Mouse (Mus musculus): ENCODE results near the gene Fbxo31.
"Not testable (repeated sequence)": the region's sequence is repeated elsewhere in the genome, so short reads cannot be mapped to it uniquely, and the experiment has no call there.

Gene Fbxo31

DNA sequence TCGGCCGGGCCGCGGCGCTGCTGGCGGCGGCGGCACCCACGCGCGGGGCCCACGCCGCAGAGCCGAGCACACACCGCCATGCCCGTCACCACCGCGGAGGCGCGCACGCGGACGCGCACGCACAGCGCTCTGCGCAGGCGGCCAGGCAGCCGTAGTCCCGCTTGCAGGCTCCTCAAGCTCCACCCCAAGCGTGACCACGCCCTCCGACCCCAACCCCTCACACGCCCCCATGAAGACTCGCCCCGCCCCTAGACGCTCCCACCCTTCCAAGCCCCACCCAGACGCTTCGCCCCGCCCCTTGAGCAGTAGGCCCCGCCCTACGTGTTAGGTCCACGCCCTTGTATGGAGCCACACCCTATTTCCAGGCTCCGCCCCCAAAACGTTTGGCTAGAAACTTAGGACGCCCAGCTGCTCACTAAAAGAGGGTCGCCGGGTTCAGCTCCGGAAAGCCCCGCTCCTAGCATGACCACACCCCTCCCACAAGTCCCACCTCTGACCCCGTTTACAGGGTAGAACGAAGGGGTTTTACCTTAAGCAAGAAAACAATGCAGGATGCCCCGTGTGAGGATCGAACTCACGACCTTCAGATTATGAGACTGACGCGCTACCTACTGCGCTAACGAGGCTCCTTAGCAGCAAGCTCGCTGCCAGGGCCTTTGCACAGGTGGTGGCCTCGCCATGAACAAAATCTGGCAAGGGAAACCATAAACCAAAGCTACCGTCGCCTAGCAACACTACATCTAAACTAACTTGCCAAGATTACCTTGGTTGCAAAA is at the start of gene Fbxo31:
Gene Fbxo31, minus strand, starts transcription at position 131 of the 776 bp plus-strand sequence.
- DNase-seq, result peak; percentile 94

DNA sequence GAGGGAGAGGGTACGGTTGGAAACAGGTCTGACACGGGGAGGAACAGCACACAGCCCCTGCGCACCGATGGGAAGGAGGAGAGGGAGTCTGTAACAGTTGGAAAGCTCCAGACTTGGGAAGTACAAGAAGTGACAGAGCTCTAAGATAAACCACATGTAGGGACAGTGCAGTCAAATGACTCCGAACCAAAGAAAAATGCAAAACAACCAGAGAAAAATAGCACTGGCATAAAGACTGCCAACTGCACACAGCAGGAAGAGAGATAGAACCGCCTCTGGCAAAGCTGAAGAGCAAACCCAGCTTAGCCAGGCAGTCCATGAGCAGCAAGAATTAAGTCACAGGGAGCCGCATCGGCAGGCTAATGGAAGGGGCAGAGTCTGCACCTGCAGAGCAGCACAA is 44.4 kb upstream of the Fbxo31 start:
- DNase-seq, result no peak

DNA sequence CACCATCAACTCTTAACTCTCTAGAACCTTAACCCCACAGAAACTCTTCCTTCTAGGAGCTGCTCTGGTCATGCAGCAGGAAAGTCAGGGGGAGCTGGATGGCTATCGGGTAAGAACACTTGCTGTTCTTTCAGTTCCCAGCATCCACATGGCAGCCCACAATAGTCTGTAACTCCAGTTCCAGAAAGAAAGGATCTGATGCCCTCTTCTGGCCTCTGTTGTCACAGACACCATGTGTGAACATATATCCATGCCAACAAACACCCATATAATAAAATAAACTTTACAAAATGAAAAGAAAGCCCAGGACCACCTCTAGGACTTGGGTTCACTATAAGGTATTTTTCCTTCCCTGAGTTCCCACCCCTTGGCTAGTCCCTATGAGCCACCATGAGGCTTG is 43.3 kb upstream of the Fbxo31 start:
- no peak for DNase-seq

DNA sequence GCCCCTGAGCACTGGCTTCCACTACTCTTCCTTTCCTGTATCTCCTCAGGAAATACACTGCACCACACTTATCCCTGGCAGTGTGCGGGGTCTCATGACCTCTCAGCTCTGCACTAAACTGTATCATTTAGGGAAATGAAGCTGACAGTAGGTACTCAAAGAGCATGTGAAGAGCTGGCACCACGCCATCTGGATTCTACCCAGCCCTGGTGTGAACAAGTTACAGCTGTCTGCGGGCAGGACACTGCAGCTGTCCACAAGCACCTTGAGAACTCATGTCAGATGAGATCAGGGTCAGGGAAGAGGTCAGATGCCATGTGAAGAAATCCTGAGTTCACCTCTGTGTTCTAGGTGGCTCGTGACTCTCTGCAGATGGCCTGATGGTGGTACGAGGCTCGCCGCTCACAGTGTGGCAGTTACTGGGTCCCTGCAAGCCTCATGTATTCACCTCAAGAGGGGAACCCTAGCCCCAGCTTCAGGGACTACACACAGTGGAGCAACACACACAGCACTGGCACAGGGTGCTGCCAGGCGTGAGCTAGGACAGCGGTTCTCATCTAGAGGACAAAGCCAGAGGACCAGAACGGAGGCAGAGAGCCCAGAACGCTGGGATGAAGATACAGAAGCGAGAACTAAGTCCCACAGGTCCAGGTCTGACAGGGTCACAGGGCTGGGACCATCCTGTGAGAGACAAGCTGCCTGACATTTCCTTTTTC is 42.4 kb upstream of the Fbxo31 start:
- no peak for DNase-seq

DNA sequence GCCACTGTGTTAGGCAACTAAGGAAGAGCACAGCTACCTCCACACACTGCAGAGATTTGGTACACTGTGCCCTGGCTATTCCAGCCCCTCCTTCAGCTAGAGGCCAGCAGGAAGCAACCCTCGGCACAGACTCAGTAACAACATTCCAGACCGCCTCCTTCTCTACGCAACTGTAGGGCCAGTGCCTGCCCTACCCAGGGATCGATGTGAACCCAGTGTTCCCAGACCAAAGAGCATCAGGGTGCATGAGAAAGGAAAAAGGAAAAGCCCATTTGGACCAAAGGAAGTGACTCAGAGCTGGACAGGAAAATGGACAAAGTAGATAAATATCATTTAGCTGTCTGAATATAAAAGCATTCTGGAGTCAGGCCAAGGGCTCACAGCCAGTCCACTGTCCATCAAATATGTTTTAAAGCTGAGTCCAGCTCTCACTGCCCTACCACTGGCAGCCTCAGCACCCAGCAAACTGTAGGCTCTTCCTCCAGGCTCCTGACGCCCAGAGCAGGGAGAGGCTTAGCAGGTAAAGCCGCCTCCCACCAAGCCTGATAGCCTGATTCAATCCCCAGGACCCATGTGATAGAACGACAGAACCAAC is 40.9 kb upstream of the Fbxo31 start:
- no peak for DNase-seq

DNA sequence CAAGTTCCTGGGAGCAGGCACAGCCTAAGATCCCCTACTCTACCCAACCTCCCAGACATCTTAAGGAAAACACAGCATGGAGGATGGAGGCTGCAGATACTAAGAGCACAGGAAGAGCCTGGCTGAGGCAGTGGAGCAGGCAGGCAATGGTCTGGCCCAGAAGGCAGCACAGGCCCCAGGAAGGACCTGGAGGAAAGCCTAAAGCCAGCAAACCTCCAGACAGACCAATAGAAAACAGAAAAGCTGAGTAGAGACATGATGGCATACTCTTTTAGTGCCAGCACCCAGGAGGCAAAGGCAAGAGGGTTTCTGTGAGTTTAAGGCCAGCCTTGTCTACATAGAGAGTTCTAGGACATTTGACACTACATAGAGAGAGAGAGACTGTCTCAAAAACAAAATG is 34.8 kb upstream of the Fbxo31 start:
- DNase-seq, result no peak

DNA sequence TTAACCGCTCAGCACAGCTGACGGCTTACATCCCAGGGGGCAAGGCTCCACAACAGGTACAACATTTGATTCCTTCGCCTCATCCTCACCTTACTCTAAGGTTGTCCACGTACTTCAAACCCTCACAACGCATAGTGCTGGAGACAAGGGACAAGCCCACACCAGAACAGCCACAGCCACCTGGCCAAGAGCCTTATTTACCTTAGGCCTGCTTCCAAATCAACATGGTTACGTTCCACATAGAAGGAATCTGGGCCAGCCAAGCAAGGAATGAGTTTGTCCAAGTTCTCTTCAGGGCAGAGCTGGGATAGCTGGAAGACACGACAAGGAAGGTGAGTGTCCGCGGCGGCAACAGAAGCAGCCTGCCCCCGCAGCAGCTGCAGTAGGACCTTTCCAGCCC is 31.3 kb upstream of the Fbxo31 start:
- DNase-seq, result no peak

DNA sequence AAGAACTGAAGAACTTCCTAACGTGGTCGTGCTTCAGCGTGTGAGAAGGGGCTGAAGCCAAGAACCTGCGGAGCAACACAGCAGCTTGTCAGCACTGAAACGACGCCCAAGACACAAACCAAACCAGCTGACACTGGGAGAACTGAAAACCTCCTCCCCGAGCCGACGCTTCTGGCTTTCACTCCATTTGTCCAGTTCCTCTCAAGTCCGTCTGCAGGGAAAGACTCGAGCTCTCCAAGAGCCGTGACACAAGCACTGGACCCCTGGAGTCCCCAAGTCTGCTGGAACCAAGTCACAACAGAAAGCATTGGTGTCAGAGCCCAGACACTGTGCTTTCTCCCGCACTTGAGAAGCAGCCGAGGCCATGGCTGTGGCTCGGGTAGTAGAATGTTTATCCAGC is 30.6 kb upstream of the Fbxo31 start:
- DNase-seq, result no peak

DNA sequence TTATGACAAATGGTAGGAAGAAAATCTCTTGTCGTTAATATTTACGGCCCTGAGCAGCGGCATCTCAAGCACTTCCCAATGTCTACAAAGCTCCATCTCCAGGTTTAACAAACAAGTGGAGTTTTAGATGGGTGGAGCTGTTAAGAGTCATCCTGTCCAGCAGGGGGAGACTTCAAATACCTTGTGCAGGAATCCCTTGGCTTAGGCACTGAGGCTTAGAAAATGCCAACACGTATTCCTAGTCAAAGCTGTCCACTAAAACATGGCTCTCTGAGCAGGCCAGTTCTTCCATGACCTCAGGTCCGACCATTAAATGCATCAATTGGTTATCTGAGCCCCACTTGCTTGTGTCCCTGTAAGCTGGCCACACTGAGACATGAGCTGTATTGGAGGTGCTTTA is 29.1 kb upstream of the Fbxo31 start:
- DNase-seq, result no peak

DNA sequence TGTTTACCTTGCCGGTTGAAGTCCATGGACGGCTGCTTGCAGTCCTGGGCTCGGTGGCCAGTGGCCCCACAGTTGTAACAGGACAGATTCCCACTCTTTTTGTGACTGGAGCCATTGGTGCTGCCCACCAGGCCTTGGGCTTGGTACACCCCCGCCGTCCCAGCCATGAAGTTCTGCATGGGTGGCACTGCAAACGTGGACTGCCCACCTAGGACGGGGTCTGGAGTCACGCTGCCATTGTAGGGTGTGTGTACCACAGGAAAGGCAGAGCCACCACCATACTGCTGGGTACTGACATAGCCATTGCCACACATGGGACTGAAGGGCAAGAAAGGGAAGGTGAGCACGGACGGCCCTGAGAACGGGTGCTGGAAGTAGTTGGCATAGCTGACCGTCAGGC is 25.2 kb upstream of the Fbxo31 start:
- DNase-seq, result no peak

DNA sequence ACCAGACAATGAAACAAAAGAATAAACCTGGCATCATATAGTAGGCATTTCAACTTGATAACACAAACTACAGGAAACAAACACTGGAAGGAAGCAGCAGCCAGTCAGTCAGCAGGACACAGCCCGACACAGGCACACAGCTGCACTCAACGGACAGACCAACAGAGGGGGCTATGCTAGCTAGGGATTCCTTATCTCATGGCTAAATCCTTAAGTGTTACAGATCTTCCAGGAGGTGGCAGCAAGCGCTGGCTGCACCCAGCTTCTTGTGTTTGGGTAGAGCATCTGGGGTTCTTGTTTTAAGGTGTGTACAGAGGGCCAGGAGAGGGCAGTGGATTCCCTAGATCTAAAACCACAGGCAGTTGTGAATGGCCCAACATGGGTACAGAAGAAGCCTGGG is 24.3 kb upstream of the Fbxo31 start:
- DNase-seq, result peak; percentile 65 to 71

DNA sequence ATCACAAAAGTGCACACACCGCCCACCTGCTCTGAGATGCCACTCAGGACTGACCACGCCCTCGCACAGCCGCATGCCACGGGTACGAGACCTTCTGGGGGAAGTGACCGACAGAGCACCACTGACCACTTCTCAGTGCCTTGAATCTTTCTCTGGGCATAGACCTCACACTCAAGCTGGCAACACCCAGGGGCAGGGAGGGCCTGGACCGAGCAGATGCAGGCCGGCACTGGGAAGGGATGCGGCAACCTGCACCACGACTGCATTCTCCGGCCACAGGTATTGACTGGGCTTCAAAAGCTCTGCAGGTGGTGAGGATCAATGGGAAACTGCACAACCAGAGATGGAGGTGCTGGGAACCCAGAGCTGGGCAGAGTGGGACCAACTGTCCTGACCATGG is 23.8 kb upstream of the Fbxo31 start:
- DNase-seq, result no peak

DNA sequence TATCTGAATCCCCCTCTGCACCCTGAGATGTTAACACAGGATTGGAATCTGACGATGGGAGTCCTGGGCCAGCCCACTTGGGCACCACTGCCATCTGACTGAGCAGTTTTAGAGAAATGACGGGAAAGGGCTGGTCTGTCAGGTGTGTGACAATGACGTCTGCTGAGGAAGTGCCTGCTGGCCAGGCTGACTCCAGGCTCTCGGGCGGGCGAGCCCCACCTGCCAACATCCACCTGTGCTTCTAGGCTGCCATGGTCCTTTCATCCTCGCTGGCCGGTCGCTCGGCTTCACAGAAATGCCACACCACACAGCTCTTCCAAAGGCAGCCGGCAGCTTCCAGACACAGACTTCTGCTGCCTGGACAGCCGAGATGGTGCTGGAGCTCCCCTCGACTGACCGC is 21.2 kb upstream of the Fbxo31 start:
- DNase-seq, result no peak

DNA sequence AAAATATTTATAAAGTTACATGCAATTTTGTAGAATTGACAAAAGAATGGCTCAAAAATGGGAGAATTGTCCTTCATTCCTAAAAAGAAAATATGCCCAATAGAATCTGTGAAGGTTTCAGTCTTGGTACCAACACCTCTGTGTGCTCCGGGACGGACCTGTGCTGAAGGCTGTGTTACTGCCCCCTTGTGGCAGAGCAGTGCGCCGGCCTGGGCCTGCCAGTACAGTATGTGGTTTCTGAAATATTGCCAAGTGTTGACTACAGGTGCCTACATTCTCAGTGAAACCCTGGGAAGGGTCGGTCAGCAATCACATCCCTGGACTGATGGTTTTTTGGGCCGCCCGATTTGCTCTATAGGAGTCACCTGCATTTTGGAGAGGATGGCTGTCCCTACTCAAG is 20.3 kb upstream of the Fbxo31 start:
- peak; percentile 73 to 76 for DNase-seq

DNA sequence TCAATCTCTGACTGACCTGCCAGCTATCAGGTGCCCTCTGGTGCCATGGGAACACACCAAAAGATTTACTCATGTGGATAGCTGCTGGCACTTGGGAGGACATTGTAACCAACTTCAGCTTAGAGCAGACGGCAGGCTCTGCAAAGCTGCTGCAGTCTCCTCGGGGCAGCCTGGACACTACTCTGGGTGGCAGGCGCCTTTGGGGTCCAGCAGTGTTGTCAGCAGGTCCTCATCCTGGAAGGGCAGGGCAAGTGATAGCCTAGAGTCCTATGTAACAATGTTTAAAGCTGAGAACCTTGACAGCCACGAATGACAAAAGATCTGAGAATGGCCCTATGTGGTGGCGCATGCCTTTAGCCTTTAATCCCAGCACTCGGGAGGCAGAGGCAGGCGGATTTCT is 19.6 kb upstream of the Fbxo31 start:
- DNase-seq, result no peak

DNA sequence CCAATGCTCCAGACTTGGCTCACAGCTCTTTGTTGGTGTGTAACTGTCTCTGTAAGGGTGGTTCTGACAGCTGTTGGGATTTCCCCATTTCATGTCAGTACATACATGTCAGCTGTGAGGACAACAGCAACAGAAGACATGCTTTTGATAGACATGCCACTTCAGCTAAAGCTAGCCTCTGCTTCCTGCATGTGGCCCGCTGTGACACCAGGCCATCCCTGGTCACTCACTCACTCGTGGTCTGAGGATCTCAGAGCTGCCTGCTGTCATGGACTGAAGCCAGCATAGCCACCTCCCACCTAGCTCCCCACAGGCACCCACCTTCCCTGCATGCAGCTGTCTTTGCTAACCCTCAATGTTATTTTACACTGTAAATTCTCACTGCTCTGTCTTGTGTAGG is 18.9 kb upstream of the Fbxo31 start:
- not testable (repeated sequence) for DNase-seq

DNA sequence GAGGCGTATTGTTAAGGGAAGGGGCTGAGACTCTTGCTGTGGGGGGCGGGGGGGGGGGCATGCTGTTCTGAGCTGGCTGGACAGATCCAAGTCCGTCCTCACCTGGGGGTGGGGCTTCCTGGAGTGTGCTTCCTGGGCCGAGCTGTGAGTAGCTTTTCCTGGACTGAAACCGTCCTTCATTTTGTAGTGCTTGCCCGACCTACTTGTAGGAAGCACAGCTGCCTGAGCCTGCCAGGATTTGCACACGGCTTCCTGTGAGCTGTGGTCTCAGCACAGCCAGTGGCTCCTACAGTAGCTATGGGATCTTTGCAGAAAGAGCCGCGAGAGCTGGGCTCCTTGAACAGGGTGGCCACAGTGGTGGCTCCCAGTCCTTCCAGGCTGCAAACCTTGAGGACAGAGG is 15.4 kb upstream of the Fbxo31 start:
- DNase-seq, result no peak

DNA sequence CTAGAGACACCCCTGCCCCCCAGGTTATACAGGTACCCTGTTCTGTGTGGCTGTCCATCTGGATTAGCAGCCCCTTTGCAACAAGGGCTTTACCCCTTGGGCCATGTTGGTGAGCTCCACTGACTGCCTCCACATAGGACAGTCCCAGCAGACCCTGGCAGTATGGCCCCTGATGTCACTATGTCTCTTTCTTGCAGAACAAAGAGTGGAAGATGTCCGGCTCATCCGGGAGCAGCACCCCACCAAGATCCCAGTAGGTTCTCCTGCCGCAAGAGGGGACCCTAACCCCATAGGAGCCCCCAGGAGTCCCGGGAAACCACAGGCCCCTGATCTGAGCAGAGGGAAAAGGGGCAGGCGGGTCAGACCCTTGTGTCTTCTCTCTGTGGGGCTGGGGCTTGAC is 14.7 kb upstream of the Fbxo31 start:
- DNase-seq, result no peak

DNA sequence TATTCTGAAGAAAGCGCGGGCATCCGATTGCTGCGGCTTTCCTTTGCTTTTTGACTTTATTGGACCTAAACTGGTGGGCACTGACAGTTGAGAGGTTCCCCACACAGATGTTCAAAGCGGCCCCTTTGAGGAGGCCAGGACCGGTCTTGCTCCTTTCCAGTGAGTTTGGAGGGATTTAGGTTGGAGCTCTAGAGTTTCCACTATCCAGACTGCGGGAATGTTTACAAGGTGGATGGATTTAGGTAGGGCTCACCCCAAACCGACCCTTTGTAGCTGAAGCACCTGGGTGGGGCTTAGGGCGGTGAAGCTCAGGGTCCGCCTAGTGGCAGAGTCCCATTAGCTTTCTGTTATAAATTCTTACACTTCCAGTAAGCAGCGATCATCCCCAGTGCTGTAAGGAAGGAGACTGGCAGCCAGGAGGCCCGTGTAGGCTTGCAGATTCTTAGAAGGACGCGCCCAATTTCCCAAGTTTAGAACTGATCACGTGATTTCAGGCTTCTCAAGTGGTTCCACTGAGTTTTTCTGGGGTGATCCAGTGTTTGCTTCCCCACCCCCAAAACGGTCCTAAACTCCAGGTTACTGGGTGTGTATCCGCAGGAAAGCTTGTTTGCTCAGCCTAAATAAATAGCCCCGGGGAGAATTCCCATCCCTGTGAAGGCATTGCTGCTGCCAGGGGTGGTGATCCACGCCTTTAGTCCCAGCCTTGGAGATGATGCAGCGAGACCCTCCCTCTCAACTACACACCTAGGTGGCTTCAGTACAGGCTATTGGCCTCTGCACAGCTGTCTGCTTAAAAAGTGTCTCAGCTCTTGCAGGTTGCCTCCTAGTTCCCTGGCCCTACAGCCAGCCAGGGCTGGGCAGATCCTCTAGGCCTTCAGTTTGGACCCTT is 12.8 kb upstream of the Fbxo31 start:
- DNase-seq, result peak; percentile 61 to 66

DNA sequence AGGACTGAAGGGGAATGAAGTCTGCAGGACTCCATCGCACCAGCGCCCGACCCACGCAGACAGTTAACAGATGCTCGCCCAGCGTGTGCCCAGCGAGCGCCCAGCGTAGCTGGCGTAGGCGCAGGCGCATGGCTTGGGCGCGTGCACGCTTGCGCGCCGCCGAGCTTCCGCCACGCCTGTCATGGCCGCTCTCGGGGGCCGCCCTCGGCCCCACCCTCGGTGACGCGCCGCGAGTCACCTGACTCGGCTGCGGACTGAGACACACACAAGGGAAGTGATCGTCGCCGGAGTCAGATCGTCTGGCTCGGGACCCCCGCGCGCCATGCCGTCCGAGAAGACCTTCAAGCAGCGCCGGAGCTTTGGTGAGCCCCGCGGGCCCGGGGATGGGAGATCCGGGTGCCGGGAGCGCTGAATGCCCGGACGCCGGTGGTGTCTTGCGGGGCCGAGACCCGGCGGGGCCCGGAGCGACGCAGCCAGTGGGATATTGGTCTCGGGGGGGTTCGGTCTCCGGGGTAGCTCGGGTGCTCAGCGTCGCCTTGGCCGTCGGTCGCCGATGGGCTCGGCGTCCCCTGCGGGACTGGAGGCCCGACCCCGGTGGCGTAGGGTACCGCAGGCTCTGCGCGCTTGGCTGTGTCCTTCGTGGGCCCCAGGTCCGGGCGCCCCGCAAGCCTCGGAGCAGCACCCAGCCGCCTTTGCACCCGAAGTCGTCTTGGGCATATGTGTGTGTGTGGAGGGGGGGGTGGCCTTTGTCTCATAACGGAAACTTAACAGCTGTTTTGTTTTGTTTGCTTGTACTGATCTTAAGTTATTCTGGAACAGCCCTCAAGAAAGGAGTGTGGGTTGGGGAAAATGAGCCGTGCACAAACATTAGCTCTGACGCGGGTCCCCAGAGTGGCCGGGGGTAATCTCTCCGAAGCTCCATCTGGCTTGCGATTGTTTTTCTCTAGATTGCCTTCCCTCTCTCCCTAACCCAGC is 11.9 kb upstream of the Fbxo31 start, which contains the start of gene Map1lc3b:
Gene Map1lc3b, plus strand, starts transcription at position 159 of the 975 bp plus-strand sequence.
- peak; percentile 96 to 98 for DNase-seq

DNA sequence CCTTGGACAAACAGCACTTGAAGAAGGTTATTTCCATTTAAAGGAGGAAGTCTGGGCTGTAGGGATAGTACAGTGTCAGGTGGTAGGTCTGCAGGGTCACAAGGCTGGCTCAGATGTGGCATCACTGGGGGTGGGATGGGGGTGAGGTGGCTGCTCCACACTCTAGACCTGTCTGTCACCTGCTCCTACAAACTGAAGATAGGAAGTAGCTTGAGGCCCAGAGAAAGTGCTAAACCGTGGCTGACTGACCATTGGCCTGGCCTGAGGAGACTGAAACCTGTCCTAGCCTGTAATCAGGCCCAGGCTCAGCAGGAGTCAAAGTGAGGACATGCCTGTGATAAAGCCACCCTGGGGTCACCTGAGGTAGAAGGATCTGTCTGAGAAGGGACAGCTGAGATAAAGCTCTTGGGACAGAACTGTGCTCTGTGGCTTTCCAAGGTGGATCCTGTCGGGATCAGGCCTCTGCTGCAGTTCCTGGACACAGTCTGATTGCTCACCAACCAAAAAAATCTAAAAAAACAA is 10.7 kb upstream of the Fbxo31 start:
- DNase-seq, result no peak
